Mouse (Mus musculus): ENCODE measurements at regions not wholly inside any gene's neighbourhood (a gene's known extent, or its start where the extent isn't known, plus 50 kb on each side); places are given as distances from the start of the nearest gene placed in this dataset.
A peak's percentile ranks its signal among the peaks of the same experiment; 100 is the strongest.

GRCm38 (mm10) chr1:191458292-191458691 is 55.2 kb upstream of the Ppp2r5a start:
- DNase-seq (ENCODE audit: low spot score) = no peak
- no peaks in the 10 kb centered on the region for H3K9me3 ChIP-seq (ENCODE audit: low read length)
- peaks cover 28% of the 10 kb centered on the region; the same call in 1 of the 2 replicates for H3K4me1 ChIP-seq (ENCODE audit: insufficient read depth, low read depth, low read length)
- no peak for ATAC-seq
- no peak overlapping the region for H3K4me2 ChIP-seq (replicated peaks; ENCODE audit: low read depth, low read length)
- H3K9ac ChIP-seq (replicated peaks; ENCODE audit: low read depth) = no peak overlapping the region
- peak overlapping the region; percentile 64; the same call in 1 of the 2 replicates for H3K27ac ChIP-seq (ENCODE audit: low read length)
- H3K27me3 ChIP-seq (replicated peaks; ENCODE audit: insufficient read depth, low read length) = no peaks in the 10 kb centered on the region
- H3K4me3 ChIP-seq (ENCODE audit: low read depth, low read length) = no peak overlapping the region
- WGBS = 66% methylated on average over 2 of the region's 2 CpGs
- TF ChIP-seq EP300 (IDR thresholded peaks at IDR 0.05) (no peak), CTCF (IDR thresholded peaks at IDR 0.05) (peak; percentile 31)
- no peaks in the 10 kb centered on the region for H3K36me3 ChIP-seq (ENCODE audit: insufficient read depth, low read length)

- Histone ChIP-seq H3K9ac (replicated peaks; ENCODE audit: low read depth) (no peak overlapping the region), H3K4me3 (ENCODE audit: low read depth, low read length) (no peak overlapping the region), H3K27me3 (replicated peaks; ENCODE audit: insufficient read depth, low read length) (no peaks in the 10 kb centered on the region), H3K36me3 (ENCODE audit: insufficient read depth, low read length) (no peaks in the 10 kb centered on the region), H3K9me3 (ENCODE audit: low read length) (no peaks in the 10 kb centered on the region), H3K27ac (ENCODE audit: low read length) (no peak overlapping the region; the same call in 1 of the 2 replicates), H3K4me1 (ENCODE audit: insufficient read depth, low read depth, low read length) (peaks cover 17% of the 10 kb centered on the region; the same call in 1 of the 2 replicates), H3K4me2 (replicated peaks; ENCODE audit: low read depth, low read length) (no peak overlapping the region)
- TF ChIP-seq CTCF (IDR thresholded peaks at IDR 0.05) (no peak), EP300 (IDR thresholded peaks at IDR 0.05) (no peak)
- WGBS = 34% methylated on average over 4 of the region's 4 CpGs
- no peak for DNase-seq (ENCODE audit: low spot score)
- ATAC-seq = no peak
Measured at GRCm38 (mm10) chr1:191457103-191457502, 54.0 kb upstream of the Ppp2r5a start.

- Histone ChIP-seq H3K27me3 (replicated peaks; ENCODE audit: insufficient read depth, low read length) (no peaks in the 10 kb centered on the region), H3K9ac (replicated peaks; ENCODE audit: low read depth) (no peak overlapping the region), H3K4me3 (ENCODE audit: low read depth, low read length) (no peak overlapping the region), H3K27ac (ENCODE audit: low read length) (peak overlapping the region; percentile 73), H3K36me3 (ENCODE audit: insufficient read depth, low read length) (no peaks in the 10 kb centered on the region), H3K4me1 (ENCODE audit: insufficient read depth, low read depth, low read length) (peaks cover 4% of the 10 kb centered on the region; the same call in 1 of the 2 replicates), H3K9me3 (ENCODE audit: low read length) (no peaks in the 10 kb centered on the region), H3K4me2 (replicated peaks; ENCODE audit: low read depth, low read length) (no peak overlapping the region)
- peak; percentile 81 for ATAC-seq
- TF ChIP-seq EP300 (IDR thresholded peaks at IDR 0.05) (peak; percentile 95), CTCF (IDR thresholded peaks at IDR 0.05) (no peak)
- peak; percentile 74 for DNase-seq (ENCODE audit: low spot score)
- WGBS = 29% methylated on average over 3 of the region's 3 CpGs
Measured at GRCm38 (mm10) chr1:191454604-191455003, 51.5 kb upstream of the Ppp2r5a start.

GRCm38 (mm10) chr1:191453589-191453988 is 50.5 kb upstream of the Ppp2r5a start:
- ATAC-seq (no peak), DNase-seq (ENCODE audit: low spot score) (no peak)
- Histone ChIP-seq H3K27ac (ENCODE audit: low read length) (peak overlapping the region; percentile 66), H3K9ac (replicated peaks; ENCODE audit: low read depth) (no peak overlapping the region), H3K4me1 (ENCODE audit: insufficient read depth, low read depth, low read length) (peaks cover 4% of the 10 kb centered on the region; the same call in 1 of the 2 replicates), H3K27me3 (replicated peaks; ENCODE audit: insufficient read depth, low read length) (no peaks in the 10 kb centered on the region), H3K4me2 (replicated peaks; ENCODE audit: low read depth, low read length) (no peak overlapping the region; the same call in 1 of the 2 replicates), H3K9me3 (ENCODE audit: low read length) (no peaks in the 10 kb centered on the region), H3K4me3 (ENCODE audit: low read depth, low read length) (no peak overlapping the region), H3K36me3 (ENCODE audit: insufficient read depth, low read length) (no peaks in the 10 kb centered on the region)
- WGBS = 17% methylated on average over 3 of the region's 3 CpGs
- TF ChIP-seq CTCF (IDR thresholded peaks at IDR 0.05) (no peak), EP300 (IDR thresholded peaks at IDR 0.05) (no peak)
